In genomic region chr16:52449889-52450244, GRCm38 (mm10) we compare ENCODE assay signal across 8 mouse cellular contexts. TPM values are rescaled to one million over a fixed set of nuclear protein-coding genes. Genes with fewer than 3 reads are reported as not detected.
A peak's percentile ranks its signal among the peaks of the same experiment; 100 is the strongest.
DNase-seq lines count a peak whose midpoint lies in the region; ATAC-seq lines count a peak whose summit lies in the region.

No protein-coding gene starts in this region.

- peak overlapping the region; percentile 82 for H3K4me3 ChIP-seq in kidney, embryonic 16.5 days (ENCODE audit: low read length)
- H3K4me3 ChIP-seq in embryonic facial prominence, embryonic 14.5 days (ENCODE audit: low read depth, low read length) = peak overlapping the region; percentile 67
- peak overlapping the region; percentile 62 for H3K4me3 ChIP-seq in limb, embryonic 10.5 days
- peak overlapping the region; percentile 65 for H3K4me3 ChIP-seq in neural tube, embryonic 13.5 days

- no peaks in the 10 kb centered on the region for H3K27me3 ChIP-seq in kidney, embryonic 16.5 days (ENCODE audit: insufficient read depth, low read length)
- no peaks in the 10 kb centered on the region for H3K27me3 ChIP-seq in embryonic facial prominence, embryonic 14.5 days (replicated peaks; ENCODE audit: control insufficient read depth, insufficient read depth, low read length)
- H3K27me3 ChIP-seq in limb, embryonic 10.5 days (ENCODE audit: low read depth, poor library complexity, severe bottlenecking) = peaks cover 14% of the 10 kb centered on the region; the same call in 1 of the 2 replicates
- H3K27me3 ChIP-seq in neural tube, embryonic 13.5 days = 0 out of 2 replicates have a peak, but pooled peaks cover 7% of the 10 kb centered on the region

- intact Hi-C loops in gastrocnemius, postnatal 36 days (cut with DNase I) = no loop called here

- H3K9ac ChIP-seq in kidney, embryonic 16.5 days (replicated peaks; ENCODE audit: low read length) = peak overlapping the region; percentile 85
- H3K9ac ChIP-seq in embryonic facial prominence, embryonic 14.5 days (ENCODE audit: low read depth, low read length) = peak overlapping the region; percentile 69
- peak overlapping the region; percentile 69 for H3K9ac ChIP-seq in neural tube, embryonic 13.5 days

- peak overlapping the region; percentile 88 for H3K27ac ChIP-seq in kidney, embryonic 16.5 days (ENCODE audit: low read length)
- peak overlapping the region; percentile 57 for H3K27ac ChIP-seq in embryonic facial prominence, embryonic 14.5 days (replicated peaks; ENCODE audit: low read depth, low read length)
- H3K27ac ChIP-seq in limb, embryonic 10.5 days = 0 out of 2 replicates have a peak overlapping the region, but pooled peaks have one; percentile 42
- peak overlapping the region; percentile 70 for H3K27ac ChIP-seq in neural tube, embryonic 13.5 days (replicated peaks)

- peaks cover 11% of the 10 kb centered on the region; the same call in 1 of the 2 replicates for H3K4me1 ChIP-seq in kidney, embryonic 16.5 days (ENCODE audit: insufficient read depth, low read length)
- no peaks in the 10 kb centered on the region for H3K4me1 ChIP-seq in embryonic facial prominence, embryonic 14.5 days (ENCODE audit: control insufficient read depth, insufficient read depth, low read length)
- H3K4me1 ChIP-seq in limb, embryonic 10.5 days = peaks cover 49% of the 10 kb centered on the region
- peaks cover 44% of the 10 kb centered on the region for H3K4me1 ChIP-seq in neural tube, embryonic 13.5 days (replicated peaks)

- WGBS in kidney, embryonic 16.5 days = 3% methylated on average over 3 of the region's 3 CpGs
- 4% methylated on average over 3 of the region's 3 CpGs for WGBS in embryonic facial prominence, embryonic 14.5 days
- WGBS in limb, embryonic 10.5 days = 4% methylated on average over 3 of the region's 3 CpGs
- 2% methylated on average over 3 of the region's 3 CpGs for WGBS in neural tube, embryonic 13.5 days

- ATAC-seq in kidney, embryonic 16.5 days (ENCODE audit: low FRiP score, low TSS enrichment) = no peak
- no peak for ATAC-seq in embryonic facial prominence, embryonic 14.5 days (ENCODE audit: low read depth)
- ATAC-seq in neural tube, embryonic 13.5 days (ENCODE audit: low read depth) = no peak

- peak overlapping the region; percentile 93 for H3K4me2 ChIP-seq in kidney, embryonic 16.5 days (replicated peaks; ENCODE audit: low read depth, low read length)
- H3K4me2 ChIP-seq in embryonic facial prominence, embryonic 14.5 days (ENCODE audit: low read depth, low read length) = peak overlapping the region; percentile 61
- peak overlapping the region; percentile 72 for H3K4me2 ChIP-seq in neural tube, embryonic 13.5 days

- H3K9me3 ChIP-seq in kidney, embryonic 16.5 days (ENCODE audit: low read length) = no peaks in the 10 kb centered on the region
- H3K9me3 ChIP-seq in embryonic facial prominence, embryonic 14.5 days (ENCODE audit: control insufficient read depth, low read length) = no peaks in the 10 kb centered on the region
- H3K9me3 ChIP-seq in limb, embryonic 10.5 days (replicated peaks) = no peaks in the 10 kb centered on the region
- no peaks in the 10 kb centered on the region for H3K9me3 ChIP-seq in neural tube, embryonic 13.5 days

- no peak for DNase-seq in kidney, adult 18-20 months
- DNase-seq in embryonic facial prominence, embryonic 14.5 days (ENCODE audit: low spot score) = peak; percentile 41
- no peak for DNase-seq in limb, embryonic 10.5 days (ENCODE audit: low spot score)
- DNase-seq in thymus, adult 18-20 months = no peak
- no peak for DNase-seq in testis, postnatal 10 days (ENCODE audit: low spot score)
- DNase-seq in gastrocnemius, postnatal 36 days = no peak

- no peaks in the 10 kb centered on the region for H3K36me3 ChIP-seq in kidney, embryonic 16.5 days (ENCODE audit: insufficient read depth, low read length)
- no peaks in the 10 kb centered on the region for H3K36me3 ChIP-seq in embryonic facial prominence, embryonic 14.5 days (ENCODE audit: control insufficient read depth, insufficient read depth, low read length)
- no peaks in the 10 kb centered on the region for H3K36me3 ChIP-seq in limb, embryonic 10.5 days
- H3K36me3 ChIP-seq in neural tube, embryonic 13.5 days = no peaks in the 10 kb centered on the region

RNA-seq across cellular contexts. Expression of gene Alcam, which starts 4.0 kb away (rescaled TPM):
- polyA plus RNA-seq in kidney, embryonic 16.5 days (2015; fragmentation: Nextera tagmentation; extraction: Ambion mirVana) = 67.2 and 70.6 TPM in 2 replicates
- 63.7 and 73.5 TPM in 2 replicates for polyA plus RNA-seq in embryonic facial prominence, embryonic 14.5 days (2014; fragmentation: Nextera tagmentation; extraction: Ambion mirVana)
- 3.6 and 4.0 TPM in 2 replicates for polyA plus RNA-seq in limb, embryonic 10.5 days (2016; fragmentation: Nextera tagmentation; extraction: Ambion mirVana)
- 22.1 and 22.4 TPM in 2 replicates for polyA plus RNA-seq in neural tube, embryonic 13.5 days (2015; fragmentation: Nextera tagmentation; extraction: Ambion mirVana)
- total RNA-seq in gastrocnemius, postnatal 36 days (2021) = 1 to 10 TPM in 1 of 2 experiments, under 1 TPM in 1; 0.82 to 1.1 TPM
